Mouse (Mus musculus) brain, embryonic 14.5 days (tissue): ENCODE results near the gene Eva1b.

Source experiments
- CTCF ChIP-seq: fragments of 200-500 bp; IDR thresholded peaks from 2 replicates; pipeline ENCODE4 v1.5.1; 2012; ENCODE audit warnings: inconsistent platforms, mild to moderate bottlenecking, moderate library complexity, borderline replicate concordance; ENCODE audit not compliant: insufficient read depth, insufficient read length; ENCODE audit errors: extremely low read depth
- POLR2A ChIP-seq: fragments of 200-500 bp; IDR thresholded peaks from 2 replicates; pipeline ENCODE4 v1.6.1; 2012; ENCODE audit warnings: mild to moderate bottlenecking, inconsistent platforms, borderline replicate concordance; ENCODE audit not compliant: poor library complexity, insufficient read depth, insufficient read length, severe bottlenecking; ENCODE audit errors: extremely low read depth

DNA sequence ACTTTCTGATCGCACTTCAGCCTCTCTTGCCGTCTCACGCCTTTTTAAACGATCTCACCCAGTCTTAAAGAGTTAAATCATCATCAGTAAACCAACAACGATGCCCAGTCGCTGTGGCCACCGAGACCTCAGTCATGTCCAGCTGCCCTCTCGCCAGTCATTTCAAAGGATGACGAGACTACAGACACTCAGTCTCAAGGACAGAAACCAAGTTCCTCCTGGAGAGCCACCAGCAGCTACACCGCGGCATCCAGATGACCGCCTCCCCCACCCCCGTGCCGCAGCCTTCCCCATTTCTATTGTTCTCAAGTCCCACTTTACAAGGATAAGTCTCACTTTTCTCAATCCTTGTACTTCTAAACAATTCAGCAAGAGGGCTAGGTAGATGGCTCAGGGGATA is 5.3 kb downstream of the Eva1b start:
- no peak for TF ChIP-seq CTCF
- TF ChIP-seq POLR2A = no peak
